Mouse (Mus musculus): ENCODE results near the gene Gm33543. TPM values are rescaled to one million over a fixed set of nuclear protein-coding genes. Genes with fewer than 3 reads are reported as not detected.

The Gm33543 gene
- not detected in 2 replicates for polyA plus RNA-seq (2012; rRNA removed)

GRCm38 (mm10) chr10:95842789-95843637 lies at the start of gene Gm33543:
Gene Gm33543 (minus strand): TSS chr10:95842930.
- H3K4me3 ChIP-seq (ENCODE audit: extremely low read depth, insufficient read depth, insufficient read length) = no peak within 1 kb of the TSS
- no peaks in the 10 kb centered on the region for H3K27me3 ChIP-seq (ENCODE audit: control insufficient read depth, insufficient read depth, low read length)
- TF ChIP-seq CTCF (IDR thresholded peaks at IDR 0.05; ENCODE audit: extremely low read depth, insufficient read depth, insufficient read length, insufficient replicate concordance) (no peak), POLR2A (IDR thresholded peaks at IDR 0.05; ENCODE audit: low read depth, low read length) (no peak)
- H3K27ac ChIP-seq (ENCODE audit: insufficient read depth, low read length) = no peak within 1 kb of the TSS
- DNase-seq (ENCODE audit: low read depth in 1 of 2, low spot score in 2 of 2) = no peak
- WGBS = 58% methylated on average over 9 of the region's 9 CpGs
- no peaks in the 10 kb centered on the region for H3K36me3 ChIP-seq (ENCODE audit: control insufficient read depth, insufficient read depth, low read length)
- H3K4me1 ChIP-seq (ENCODE audit: control insufficient read depth, insufficient read depth, insufficient read length) = no peaks in the 10 kb centered on the region

GRCm38 (mm10) chr10:95892132-95892531 lies 49.4 kb upstream of the Gm33543 start:
- no peak for DNase-seq (ENCODE audit: low read depth in 1 of 2, low spot score in 2 of 2)
- H3K27me3 ChIP-seq (ENCODE audit: control insufficient read depth, insufficient read depth, low read length) = no peaks in the 10 kb centered on the region
- no peak overlapping the region for H3K4me3 ChIP-seq (ENCODE audit: extremely low read depth, insufficient read depth, insufficient read length)
- H3K4me1 ChIP-seq (ENCODE audit: control insufficient read depth, insufficient read depth, insufficient read length) = no peaks in the 10 kb centered on the region
- H3K36me3 ChIP-seq (ENCODE audit: control insufficient read depth, insufficient read depth, low read length) = no peaks in the 10 kb centered on the region
- 77% methylated on average over 9 of the region's 9 CpGs for WGBS
- TF ChIP-seq POLR2A (IDR thresholded peaks at IDR 0.05; ENCODE audit: low read depth, low read length) = no peak
- TF ChIP-seq CTCF (IDR thresholded peaks at IDR 0.05; ENCODE audit: extremely low read depth, insufficient read depth, insufficient read length, insufficient replicate concordance) = no peak
- no peak overlapping the region for H3K27ac ChIP-seq (ENCODE audit: insufficient read depth, low read length)

DNA sequence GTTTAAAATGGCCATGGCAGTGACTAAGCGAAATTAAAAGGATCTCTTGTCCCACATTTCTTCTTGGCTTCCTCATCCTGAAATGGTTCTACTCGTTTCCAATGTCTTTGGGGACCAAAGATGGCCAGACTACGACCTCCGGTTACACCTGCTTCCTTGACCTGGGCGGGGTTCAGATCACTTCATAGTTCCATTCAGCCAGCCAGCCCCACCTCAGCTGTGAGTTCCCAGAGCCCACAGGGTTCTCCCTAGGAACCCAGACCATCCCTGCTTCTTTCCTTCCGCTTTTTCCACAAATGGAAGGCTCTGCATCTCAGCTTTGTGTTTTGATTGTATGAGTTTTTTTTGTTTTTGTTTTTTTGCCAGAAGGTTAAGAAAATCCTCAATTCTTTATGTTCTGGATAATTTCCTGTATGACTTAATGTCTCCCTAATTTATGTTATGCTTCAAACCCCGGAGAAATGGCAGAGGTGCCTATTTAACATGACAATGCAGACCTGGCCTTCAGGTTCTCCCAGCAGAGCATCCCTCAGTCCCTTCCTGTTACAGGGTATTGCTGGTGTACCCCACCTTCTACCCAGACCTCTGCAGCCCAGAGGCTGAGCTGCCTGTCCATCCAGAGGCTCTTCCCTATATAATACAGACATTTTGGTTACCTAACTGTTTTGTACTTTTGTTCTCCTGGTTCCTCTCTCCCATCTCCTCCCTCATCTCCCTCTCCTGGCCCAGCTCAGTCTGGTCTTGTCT lies 48.7 kb upstream of the Gm33543 start:
- DNase-seq (ENCODE audit: low read depth in 1 of 2, low spot score in 2 of 2) = no peak
- 81% methylated on average over 7 of the region's 7 CpGs for WGBS

GRCm38 (mm10) chr10:95883761-95884517 lies 41.2 kb upstream of the Gm33543 start:
- Histone ChIP-seq H3K27ac (ENCODE audit: insufficient read depth, low read length) (no peak overlapping the region), H3K4me3 (ENCODE audit: extremely low read depth, insufficient read depth, insufficient read length) (no peak overlapping the region), H3K27me3 (ENCODE audit: control insufficient read depth, insufficient read depth, low read length) (no peaks in the 10 kb centered on the region), H3K4me1 (ENCODE audit: control insufficient read depth, insufficient read depth, insufficient read length) (no peaks in the 10 kb centered on the region), H3K36me3 (ENCODE audit: control insufficient read depth, insufficient read depth, low read length) (no peaks in the 10 kb centered on the region)
- WGBS = 85% methylated on average over 7 of the region's 7 CpGs
- DNase-seq (ENCODE audit: low read depth in 1 of 2, low spot score in 2 of 2) = no peak
- TF ChIP-seq POLR2A (IDR thresholded peaks at IDR 0.05; ENCODE audit: low read depth, low read length) = no peak
- TF ChIP-seq CTCF (IDR thresholded peaks at IDR 0.05; ENCODE audit: extremely low read depth, insufficient read depth, insufficient read length, insufficient replicate concordance) = no peak

More for the DNA sequence above, 48.7 kb upstream of the Gm33543 start:
- TF ChIP-seq POLR2A (IDR thresholded peaks at IDR 0.05; ENCODE audit: low read depth, low read length) (no peak), CTCF (IDR thresholded peaks at IDR 0.05; ENCODE audit: extremely low read depth, insufficient read depth, insufficient read length, insufficient replicate concordance) (no peak)
- Histone ChIP-seq H3K4me1 (ENCODE audit: control insufficient read depth, insufficient read depth, insufficient read length) (no peaks in the 10 kb centered on the region), H3K27me3 (ENCODE audit: control insufficient read depth, insufficient read depth, low read length) (no peaks in the 10 kb centered on the region), H3K4me3 (ENCODE audit: extremely low read depth, insufficient read depth, insufficient read length) (no peak overlapping the region), H3K27ac (ENCODE audit: insufficient read depth, low read length) (no peak overlapping the region), H3K36me3 (ENCODE audit: control insufficient read depth, insufficient read depth, low read length) (no peaks in the 10 kb centered on the region)

GRCm38 (mm10) chr10:95882036-95882435 lies 39.3 kb upstream of the Gm33543 start:
- Histone ChIP-seq H3K36me3 (ENCODE audit: control insufficient read depth, insufficient read depth, low read length) (no peaks in the 10 kb centered on the region), H3K4me3 (ENCODE audit: extremely low read depth, insufficient read depth, insufficient read length) (no peak overlapping the region), H3K27me3 (ENCODE audit: control insufficient read depth, insufficient read depth, low read length) (no peaks in the 10 kb centered on the region), H3K27ac (ENCODE audit: insufficient read depth, low read length) (no peak overlapping the region), H3K4me1 (ENCODE audit: control insufficient read depth, insufficient read depth, insufficient read length) (no peaks in the 10 kb centered on the region)
- no peak for DNase-seq (ENCODE audit: low read depth in 1 of 2, low spot score in 2 of 2)
- no peak for TF ChIP-seq CTCF (IDR thresholded peaks at IDR 0.05; ENCODE audit: extremely low read depth, insufficient read depth, insufficient read length, insufficient replicate concordance)
- WGBS = 60% methylated on average over 9 of the region's 9 CpGs

DNA sequence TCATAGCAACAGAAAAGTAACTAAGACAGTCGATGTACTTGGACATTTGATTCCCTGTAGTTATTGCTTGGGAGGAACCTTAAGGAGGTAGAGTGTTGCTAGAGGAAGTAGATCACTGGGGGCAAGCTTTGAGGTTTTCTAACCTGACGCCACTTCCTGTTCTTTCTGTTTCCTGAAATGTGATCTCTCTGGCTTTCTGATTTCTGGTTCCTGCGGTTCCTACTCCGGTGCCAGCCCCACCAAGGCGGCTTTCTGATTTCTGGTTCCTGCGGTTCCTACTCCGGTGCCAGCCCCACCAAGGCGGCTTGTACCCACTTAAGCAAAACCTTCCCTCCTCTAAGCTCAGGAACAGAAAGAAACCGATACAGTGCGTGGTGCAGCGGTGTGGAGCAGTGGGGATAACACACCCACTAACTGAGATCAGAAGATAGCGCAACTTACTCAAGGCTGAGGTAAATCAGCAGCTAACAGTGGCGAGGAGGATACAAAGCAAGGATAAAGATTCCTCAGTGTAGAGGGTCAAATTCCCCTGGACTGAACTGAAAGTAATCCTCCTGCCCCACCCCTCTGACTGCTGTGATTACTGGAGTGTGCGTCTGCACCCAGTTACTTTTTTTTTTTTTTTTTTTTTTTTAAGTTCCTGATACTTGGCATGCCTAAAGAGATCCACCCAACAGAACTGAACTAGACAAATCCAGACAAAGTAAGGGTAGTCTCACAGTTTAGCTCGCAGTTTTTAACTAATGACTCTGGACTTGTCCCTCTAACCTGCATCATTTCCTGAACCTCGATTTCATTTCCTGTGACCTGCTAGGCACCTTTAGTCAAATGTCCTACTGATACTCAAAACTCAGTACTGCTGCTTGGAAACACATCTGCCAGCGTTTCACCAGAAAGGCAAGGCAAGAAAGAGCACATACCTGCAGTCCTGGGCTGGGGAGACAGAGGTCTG lies 37.5 kb upstream of the Gm33543 start:
- Histone ChIP-seq H3K4me1 (ENCODE audit: control insufficient read depth, insufficient read depth, insufficient read length) (no peaks in the 10 kb centered on the region), H3K27me3 (ENCODE audit: control insufficient read depth, insufficient read depth, low read length) (no peaks in the 10 kb centered on the region), H3K27ac (ENCODE audit: insufficient read depth, low read length) (peak overlapping the region; percentile 43; the same call in 1 of the 2 replicates), H3K4me3 (ENCODE audit: extremely low read depth, insufficient read depth, insufficient read length) (peak overlapping the region; percentile 56), H3K36me3 (ENCODE audit: control insufficient read depth, insufficient read depth, low read length) (no peaks in the 10 kb centered on the region)
- TF ChIP-seq CTCF (IDR thresholded peaks at IDR 0.05; ENCODE audit: extremely low read depth, insufficient read depth, insufficient read length, insufficient replicate concordance) = no peak
- TF ChIP-seq POLR2A (IDR thresholded peaks at IDR 0.05; ENCODE audit: low read depth, low read length) = no peak; the same call in 1 of the 2 replicates
- DNase-seq (ENCODE audit: low read depth in 1 of 2, low spot score in 2 of 2) = peak in 1 of 2 experiments; percentile 41
- 45% methylated on average over 17 of the region's 17 CpGs for WGBS
